Mouse (Mus musculus) hindbrain, postnatal 0 days (tissue): Measurements from ENCODE around the gene Psmb9. TPM values are rescaled to one million over a fixed set of nuclear protein-coding genes. Genes with fewer than 3 reads are reported as not detected.

ENCODE experiments used
- ATAC-seq: fragments of 200-750 bp; cut with Nextera tagmentation; 2 replicates; pipeline ENCODE4 v1.8.0; 2017; ENCODE audit warnings: mild to moderate bottlenecking, moderate TSS enrichment, moderate library complexity
- DNase-seq: peaks from one replicate; pipeline ENCODE4 v3.0.0-alpha.2; 2015; ENCODE audit warnings: low spot score
- H3K27ac ChIP-seq: fragments of 300-500 bp; sonication (generic); 2 replicates; pipeline ENCODE4 v1.5.1; 2014; ENCODE audit warnings: mild to moderate bottlenecking
- H3K27me3 ChIP-seq: fragments of 300-500 bp; sonication (generic); 2 replicates; pipeline ENCODE4 v1.6.1; 2014; ENCODE audit warnings: low read length, mixed read lengths; ENCODE audit not compliant: insufficient read depth
- H3K36me3 ChIP-seq: fragments of 300-500 bp; sonication (generic); 2 replicates; pipeline ENCODE4 v1.6.1; 2014; ENCODE audit warnings: low read length, mixed read lengths; ENCODE audit not compliant: insufficient read depth
- H3K4me1 ChIP-seq: fragments of 300-500 bp; sonication (generic); 2 replicates; pipeline ENCODE4 v1.6.1; 2014; ENCODE audit warnings: antibody characterized with exemption, low read length, mixed read lengths; ENCODE audit not compliant: insufficient read depth
- H3K4me2 ChIP-seq: fragments of 300-500 bp; sonication (generic); 2 replicates; pipeline ENCODE4 v1.6.1; 2014; ENCODE audit warnings: low read depth, mild to moderate bottlenecking, low read length, moderate library complexity, mixed read lengths
- H3K4me3 ChIP-seq: fragments of 300-500 bp; sonication (generic); 2 replicates; pipeline ENCODE4 v1.5.1; 2014; ENCODE audit warnings: low read length
- H3K9ac ChIP-seq: fragments of 300-500 bp; sonication (generic); replicated peaks from 2 replicates; pipeline ENCODE4 v1.6.1; 2014; ENCODE audit warnings: mild to moderate bottlenecking, low read length, moderate library complexity, mixed read lengths
- H3K9me3 ChIP-seq: fragments of 300-500 bp; sonication (generic); 2 replicates; pipeline ENCODE4 v1.6.1; 2016; ENCODE audit warnings: low read length, mixed read lengths
- CTCF ChIP-seq: IDR thresholded peaks from 2 replicates; pipeline ENCODE4 v1.5.1; 2016; ENCODE audit warnings: antibody characterized with exemption, control low read depth, low read depth
- WGBS: fragments of 180-500 bp; shearing (Covaris S2); extraction: QIAGEN DNeasy Blood & Tissue Kit; methylation state at CpG from one replicate; pipeline ENCODE4 v1.1.7; 2014; 5-methylcytosine and 5-hydroxymethylcytosine counted together
- polyA plus RNA-seq: library from polyadenylated mRNA; unstranded; fragments of >200 nt; fragmentation: Nextera tagmentation; extraction: Ambion mirVana; gene quantifications from 2 replicates; pipeline ENCODE4 v1.2.1, GENCODE M21; 2015
- total RNA-seq: library from RNA; depleted of rRNA; stranded (reverse); fragments of >200 nt; gene quantifications from 2 replicates; pipeline ENCODE4 v1.2.3, GENCODE M21; 2014

Psmb9 gene
- total and polyA plus RNA-seq, 2 experiments from 2014 or later = 0.68 to 4.2 TPM

GRCm38 (mm10) chr17:34202760-34203442 lies 15.3 kb upstream of the Psmb9 start:
- peaks cover 16% of the 10 kb centered on the region; the same call in 1 of the 2 replicates for H3K27me3 ChIP-seq
- DNase-seq = no peak
- no peak overlapping the region for H3K9ac ChIP-seq
- peak; percentile 24; the same call in 1 of the 2 replicates for ATAC-seq
- H3K36me3 ChIP-seq = no peaks in the 10 kb centered on the region
- peaks cover 5% of the 10 kb centered on the region; the same call in 1 of the 2 replicates for H3K4me1 ChIP-seq
- no peak for TF ChIP-seq CTCF
- no peak overlapping the region for H3K4me3 ChIP-seq
- no peaks in the 10 kb centered on the region for H3K9me3 ChIP-seq
- H3K27ac ChIP-seq = no peak overlapping the region
- 72% methylated on average over 4 of the region's 4 CpGs for WGBS
- H3K4me2 ChIP-seq = no peak overlapping the region

DNA sequence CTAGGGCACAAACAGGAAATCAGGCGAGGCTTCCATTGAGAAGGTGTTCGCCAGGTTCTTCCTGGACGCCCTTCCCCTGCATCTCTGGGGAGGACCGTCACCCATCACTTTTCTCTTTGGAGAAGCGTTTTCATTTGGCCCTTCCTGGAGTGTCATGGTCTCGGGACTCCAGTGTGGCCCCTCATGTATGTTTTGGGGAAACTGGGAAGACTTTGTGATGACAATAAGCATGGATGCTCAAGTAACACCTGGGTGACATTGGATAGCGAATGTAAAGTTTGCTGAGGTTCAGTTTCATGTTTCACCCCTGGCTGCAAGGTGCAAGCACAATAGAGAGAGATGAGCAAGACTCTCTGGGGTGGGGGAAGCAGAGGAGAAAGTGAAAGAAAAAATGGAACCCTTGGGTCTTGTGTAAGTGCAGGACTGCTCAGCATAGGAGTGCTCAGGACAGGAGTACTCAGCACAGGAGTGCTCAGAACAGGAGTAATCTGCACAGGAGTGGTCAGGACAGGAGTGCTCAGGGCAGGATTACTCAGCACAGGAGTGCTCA lies 14.0 kb upstream of the Psmb9 start:
- peaks cover 5% of the 10 kb centered on the region; the same call in 1 of the 2 replicates for H3K4me1 ChIP-seq
- no peak for TF ChIP-seq CTCF
- no peaks in the 10 kb centered on the region for H3K36me3 ChIP-seq
- peaks cover 18% of the 10 kb centered on the region for H3K27me3 ChIP-seq
- DNase-seq = no peak
- no peaks in the 10 kb centered on the region for H3K9me3 ChIP-seq
- H3K27ac ChIP-seq = no peak overlapping the region
- H3K9ac ChIP-seq = no peak overlapping the region
- H3K4me2 ChIP-seq = no peak overlapping the region
- no peak overlapping the region for H3K4me3 ChIP-seq
- no peak for ATAC-seq
- 78% methylated on average over 7 of the region's 7 CpGs for WGBS

- DNase-seq (no peak), ATAC-seq (no peak)
- no peaks in the 10 kb centered on the region for H3K9me3 ChIP-seq
- no peak for TF ChIP-seq CTCF
- H3K27ac ChIP-seq = no peak overlapping the region
- no peak overlapping the region for H3K9ac ChIP-seq
- no peak overlapping the region for H3K4me3 ChIP-seq
- WGBS = 87% methylated on average over 16 of the region's 16 CpGs
- no peak overlapping the region for H3K4me2 ChIP-seq
- H3K27me3 ChIP-seq = peaks cover 24% of the 10 kb centered on the region
- H3K4me1 ChIP-seq = peaks cover 5% of the 10 kb centered on the region; the same call in 1 of the 2 replicates
- no peaks in the 10 kb centered on the region for H3K36me3 ChIP-seq
These were observed 13.4 kb upstream of the Psmb9 start for GRCm38 (mm10) chr17:34200772-34201505.

DNA sequence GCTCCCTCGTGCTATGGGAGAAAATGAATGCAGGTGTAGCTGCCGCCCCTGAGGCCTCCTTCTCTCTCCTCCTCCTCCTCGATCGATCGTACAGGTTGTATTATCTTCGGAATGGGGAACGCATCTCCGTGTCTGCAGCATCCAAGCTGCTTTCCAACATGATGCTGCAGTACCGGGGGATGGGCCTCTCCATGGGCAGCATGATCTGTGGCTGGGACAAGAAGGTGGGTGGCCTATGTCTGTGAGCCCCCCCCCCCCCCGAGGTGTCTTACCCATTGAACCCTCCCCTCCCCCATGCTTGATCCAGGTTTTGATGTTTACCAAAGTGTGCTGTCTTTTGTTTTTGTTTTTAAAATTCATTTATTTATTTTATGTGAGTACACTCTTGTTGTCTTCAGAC lies 12.5 kb upstream of the Psmb9 start:
- TF ChIP-seq CTCF = no peak
- H3K9ac ChIP-seq = no peak overlapping the region
- no peak overlapping the region for H3K4me3 ChIP-seq
- ATAC-seq (no peak), DNase-seq (no peak)
- H3K27ac ChIP-seq = no peak overlapping the region
- peaks cover 19% of the 10 kb centered on the region for H3K27me3 ChIP-seq
- no peaks in the 10 kb centered on the region for H3K36me3 ChIP-seq
- 88% methylated on average over 10 of the region's 10 CpGs for WGBS
- peaks cover 5% of the 10 kb centered on the region; the same call in 1 of the 2 replicates for H3K4me1 ChIP-seq
- H3K9me3 ChIP-seq = no peaks in the 10 kb centered on the region
- H3K4me2 ChIP-seq = no peak overlapping the region

- Histone ChIP-seq H3K36me3 (no peaks in the 10 kb centered on the region), H3K27ac (no peak overlapping the region), H3K9ac (no peak overlapping the region), H3K4me1 (peaks cover 5% of the 10 kb centered on the region; the same call in 1 of the 2 replicates), H3K4me2 (no peak overlapping the region), H3K27me3 (peaks cover 22% of the 10 kb centered on the region), H3K9me3 (no peaks in the 10 kb centered on the region), H3K4me3 (no peak overlapping the region)
- DNase-seq (no peak), ATAC-seq (no peak)
- TF ChIP-seq CTCF = no peak
- WGBS = 71% methylated on average over 12 of the region's 12 CpGs
These were observed 11.6 kb upstream of the Psmb9 start for GRCm38 (mm10) chr17:34199050-34199619.

- Histone ChIP-seq H3K4me1 (peaks cover 5% of the 10 kb centered on the region; the same call in 1 of the 2 replicates), H3K27ac (no peak overlapping the region), H3K9me3 (no peaks in the 10 kb centered on the region), H3K4me3 (peak overlapping the region; percentile 44), H3K9ac (0 out of 2 replicates have a peak overlapping the region, but pooled peaks have one; percentile 35), H3K27me3 (peaks cover 24% of the 10 kb centered on the region), H3K4me2 (peak overlapping the region; percentile 75), H3K36me3 (no peaks in the 10 kb centered on the region)
- no peak for TF ChIP-seq CTCF
- WGBS = 9% methylated on average over 11 of the region's 11 CpGs
- DNase-seq = no peak
- ATAC-seq = no peak
These were observed 11.0 kb upstream of the Psmb9 start for GRCm38 (mm10) chr17:34198521-34198912.
